Mouse (Mus musculus) myocyte (in vitro differentiated cells): ENCODE measurements around the gene Ep300.

Experiments
- POLR2A ChIP-seq: IDR thresholded peaks from one replicate; pipeline ENCODE4 v1.6.1; 2011; ENCODE audit warnings: low read depth, mild to moderate bottlenecking, control low read depth, moderate library complexity; ENCODE audit not compliant: insufficient read length
- TCF3 ChIP-seq: IDR thresholded peaks from one replicate; pipeline ENCODE4 v1.6.1; 2011; ENCODE audit warnings: low read depth, control low read depth; ENCODE audit not compliant: insufficient read length

DNA sequence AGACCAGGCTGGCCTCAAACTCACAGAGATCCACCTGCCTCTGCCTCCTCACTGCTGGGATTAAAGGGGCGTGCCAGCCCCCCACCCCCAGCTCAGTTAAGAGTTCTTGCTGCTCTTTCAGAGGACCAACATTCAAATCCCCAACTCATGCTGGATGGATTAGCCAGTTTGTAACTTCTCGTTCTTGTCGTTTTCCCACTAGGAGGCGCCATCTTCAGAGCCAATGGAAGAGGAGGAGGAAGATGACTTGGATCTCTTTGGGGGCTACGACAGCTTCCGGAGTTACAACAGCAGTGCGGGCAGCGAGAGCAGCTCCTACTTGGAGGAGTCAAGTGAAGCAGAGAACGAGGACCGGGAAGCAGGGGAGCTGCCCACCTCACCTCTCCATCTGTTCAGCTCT, 81.8 kb downstream of the Ep300 start:
- TF ChIP-seq TCF3 (no peak), POLR2A (no peak)
